Mouse (Mus musculus) limb, embryonic 14.5 days (tissue): ENCODE data around the gene Grem2. TPM values are rescaled to one million over a fixed set of nuclear protein-coding genes. Genes with fewer than 3 reads are reported as not detected.

Source experiments
- ATAC-seq: fragments of 200-750 bp; cut with Nextera tagmentation; 2 replicates; pipeline ENCODE4 v1.8.0; 2017; ENCODE audit warnings: low read depth, moderate number of reproducible peaks, moderate TSS enrichment; ENCODE audit not compliant: low FRiP score
- DNase-seq: peaks from one replicate; pipeline ENCODE4 v3.0.0-alpha.2; 2015; ENCODE audit warnings: low spot score
- H3K27ac ChIP-seq: fragments of 300-500 bp; sonication (generic); replicated peaks from 2 replicates; pipeline ENCODE4 v1.5.1; 2014; ENCODE audit warnings: low read depth, mild to moderate bottlenecking, low read length, moderate library complexity, mixed read lengths
- H3K27me3 ChIP-seq: fragments of 300-500 bp; sonication (generic); 2 replicates; pipeline ENCODE4 v1.6.1; 2014; ENCODE audit warnings: low read length, mixed read lengths; ENCODE audit not compliant: control insufficient read depth, insufficient read depth
- H3K36me3 ChIP-seq: fragments of 300-500 bp; sonication (generic); 2 replicates; pipeline ENCODE4 v1.6.1; 2014; ENCODE audit warnings: mild to moderate bottlenecking, low read length, moderate library complexity, mixed read lengths; ENCODE audit not compliant: control insufficient read depth, insufficient read depth
- H3K4me1 ChIP-seq: fragments of 300-500 bp; sonication (generic); 2 replicates; pipeline ENCODE4 v1.6.1; 2014; ENCODE audit warnings: antibody characterized with exemption, low read length, mixed read lengths; ENCODE audit not compliant: control insufficient read depth, insufficient read depth
- H3K4me2 ChIP-seq: fragments of 300-500 bp; sonication (generic); replicated peaks from 2 replicates; pipeline ENCODE4 v1.6.1; 2014; ENCODE audit warnings: low read depth, mild to moderate bottlenecking, low read length, moderate library complexity; ENCODE audit not compliant: severe bottlenecking
- H3K4me3 ChIP-seq: fragments of 300-500 bp; sonication (generic); replicated peaks from 2 replicates; pipeline ENCODE4 v1.5.1; 2014; ENCODE audit warnings: low read length
- H3K9ac ChIP-seq: fragments of 300-500 bp; sonication (generic); 2 replicates; pipeline ENCODE4 v1.6.1; 2014; ENCODE audit warnings: mild to moderate bottlenecking, low read depth, low read length, moderate library complexity; ENCODE audit not compliant: severe bottlenecking
- H3K9me3 ChIP-seq: fragments of 300-500 bp; sonication (generic); 2 replicates; pipeline ENCODE4 v1.6.1; 2016; ENCODE audit warnings: low read length; ENCODE audit not compliant: control insufficient read depth
- POLR2A ChIP-seq: fragments of 200-500 bp; IDR thresholded peaks from 2 replicates; pipeline ENCODE4 v1.8.0; 2012; ENCODE audit warnings: inconsistent platforms, mild to moderate bottlenecking, moderate library complexity, borderline replicate concordance; ENCODE audit not compliant: insufficient read depth, insufficient read length; ENCODE audit errors: extremely low read depth
- WGBS: fragments of 180-500 bp; shearing (Covaris S2); extraction: QIAGEN DNeasy Blood & Tissue Kit; methylation state at CpG from one replicate; pipeline ENCODE4 v1.1.7; 2014; 5-methylcytosine and 5-hydroxymethylcytosine counted together
- polyA plus RNA-seq, 2 experiments: library from polyadenylated mRNA; depleted of rRNA in 1 of 2; stranded (reverse) in 1 of 2; unstranded in 1 of 2; fragments of >200 nt; fragmentation: Nextera tagmentation in 1 of 2; extraction: Ambion mirVana in 1 of 2; gene quantifications; 2 replicates each; pipeline versions ENCODE4 v1.2.1 to v1.2.3; 2012 to 2014

The Grem2 gene
- polyA plus RNA-seq, 2 experiments = 2.2 to 6.2 TPM

GRCm38 (mm10) chr1:174888684-174889405 is 32.8 kb downstream of the Grem2 start:
- Histone ChIP-seq H3K9me3 (no peaks in the 10 kb centered on the region), H3K27ac (no peak overlapping the region), H3K36me3 (no peaks in the 10 kb centered on the region), H3K4me1 (no peaks in the 10 kb centered on the region), H3K4me2 (no peak overlapping the region), H3K9ac (no peak overlapping the region), H3K27me3 (no peaks in the 10 kb centered on the region), H3K4me3 (no peak overlapping the region)
- WGBS = 76% methylated on average over 14 of the region's 14 CpGs
- no peak for TF ChIP-seq POLR2A
- DNase-seq (no peak), ATAC-seq (peak; percentile 47; the same call in 1 of the 2 replicates)

GRCm38 (mm10) chr1:174888073-174888472 is 33.5 kb downstream of the Grem2 start:
- Histone ChIP-seq H3K9ac (no peak overlapping the region), H3K36me3 (no peaks in the 10 kb centered on the region), H3K27me3 (no peaks in the 10 kb centered on the region), H3K4me1 (no peaks in the 10 kb centered on the region), H3K9me3 (no peaks in the 10 kb centered on the region), H3K27ac (no peak overlapping the region), H3K4me2 (no peak overlapping the region), H3K4me3 (no peak overlapping the region)
- DNase-seq = no peak
- TF ChIP-seq POLR2A = no peak
- no peak for ATAC-seq
- 100% methylated on average over 1 of the region's 1 CpGs for WGBS

GRCm38 (mm10) chr1:174882496-174882895 is 39.1 kb downstream of the Grem2 start:
- Histone ChIP-seq H3K9me3 (no peaks in the 10 kb centered on the region), H3K4me1 (no peaks in the 10 kb centered on the region), H3K27ac (no peak overlapping the region), H3K4me2 (no peak overlapping the region), H3K9ac (no peak overlapping the region), H3K36me3 (no peaks in the 10 kb centered on the region), H3K27me3 (no peaks in the 10 kb centered on the region), H3K4me3 (no peak overlapping the region)
- ATAC-seq = no peak
- no peak for TF ChIP-seq POLR2A
- DNase-seq = no peak
- WGBS = 54% methylated on average over 1 of the region's 1 CpGs

GRCm38 (mm10) chr1:174875173-174875572 is 46.4 kb downstream of the Grem2 start:
- no peaks in the 10 kb centered on the region for H3K27me3 ChIP-seq
- H3K9ac ChIP-seq = no peak overlapping the region
- no peaks in the 10 kb centered on the region for H3K36me3 ChIP-seq
- no peak overlapping the region for H3K27ac ChIP-seq
- no peaks in the 10 kb centered on the region for H3K9me3 ChIP-seq
- H3K4me2 ChIP-seq = no peak overlapping the region
- WGBS = 72% methylated on average over 4 of the region's 4 CpGs
- no peak overlapping the region for H3K4me3 ChIP-seq
- no peak for ATAC-seq
- no peak for TF ChIP-seq POLR2A
- no peak for DNase-seq
- H3K4me1 ChIP-seq = no peaks in the 10 kb centered on the region

GRCm38 (mm10) chr1:174860407-174861118 is 61.1 kb downstream of the Grem2 start:
- Histone ChIP-seq H3K4me3 (no peak overlapping the region), H3K27ac (no peak overlapping the region), H3K9ac (no peak overlapping the region), H3K9me3 (no peaks in the 10 kb centered on the region), H3K27me3 (no peaks in the 10 kb centered on the region), H3K36me3 (no peaks in the 10 kb centered on the region), H3K4me2 (no peak overlapping the region), H3K4me1 (no peaks in the 10 kb centered on the region)
- 69% methylated on average over 10 of the region's 10 CpGs for WGBS
- TF ChIP-seq POLR2A = no peak
- no peak for ATAC-seq
- peak; percentile 40 for DNase-seq
